Mouse (Mus musculus): Measurements from ENCODE around the gene Foxn3. TPM values are rescaled to one million over a fixed set of nuclear protein-coding genes. Genes with fewer than 3 reads are reported as not detected.

Gene Foxn3
- polyA plus RNA-seq, 1 experiment from 2014 or later = 86.3 TPM

DNA sequence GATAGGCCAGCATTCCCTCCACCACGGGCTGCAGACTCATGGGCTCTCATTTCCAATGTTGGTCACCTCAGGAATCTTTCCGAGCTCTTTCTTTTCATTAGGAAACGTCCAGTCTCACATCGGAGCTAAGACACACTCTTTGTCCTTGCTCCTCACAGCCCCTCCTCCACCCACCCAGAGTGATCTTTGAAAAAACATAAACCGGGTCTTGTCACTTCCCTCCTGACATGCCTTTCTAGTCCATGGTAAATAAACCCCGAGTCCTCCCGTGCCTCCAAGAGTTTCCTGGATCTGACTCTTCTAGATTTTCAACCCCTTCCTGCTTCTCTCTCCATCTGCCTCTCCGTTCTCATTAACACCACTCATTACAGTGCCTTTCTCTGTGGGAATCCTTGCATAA is 38.0 kb upstream of the Foxn3 start:
- ATAC-seq (ENCODE audit: low read depth) = no peak
- DNase-seq (ENCODE audit: low spot score) = no peak
- Histone ChIP-seq H3K9ac (ENCODE audit: low read depth, low read length) (no peak overlapping the region), H3K4me3 (ENCODE audit: low read depth, low read length) (no peak overlapping the region), H3K4me1 (ENCODE audit: control insufficient read depth, insufficient read depth, low read length) (peaks cover 7% of the 10 kb centered on the region; the same call in 1 of the 2 replicates), H3K27ac (replicated peaks; ENCODE audit: low read depth, low read length) (no peak overlapping the region), H3K36me3 (ENCODE audit: control insufficient read depth, insufficient read depth, low read length) (no peaks in the 10 kb centered on the region), H3K9me3 (ENCODE audit: control insufficient read depth, low read length) (no peaks in the 10 kb centered on the region), H3K4me2 (ENCODE audit: low read depth, low read length) (no peak overlapping the region), H3K27me3 (replicated peaks; ENCODE audit: control insufficient read depth, insufficient read depth, low read length) (no peaks in the 10 kb centered on the region)
- WGBS = 45% methylated on average over 8 of the region's 8 CpGs

DNA sequence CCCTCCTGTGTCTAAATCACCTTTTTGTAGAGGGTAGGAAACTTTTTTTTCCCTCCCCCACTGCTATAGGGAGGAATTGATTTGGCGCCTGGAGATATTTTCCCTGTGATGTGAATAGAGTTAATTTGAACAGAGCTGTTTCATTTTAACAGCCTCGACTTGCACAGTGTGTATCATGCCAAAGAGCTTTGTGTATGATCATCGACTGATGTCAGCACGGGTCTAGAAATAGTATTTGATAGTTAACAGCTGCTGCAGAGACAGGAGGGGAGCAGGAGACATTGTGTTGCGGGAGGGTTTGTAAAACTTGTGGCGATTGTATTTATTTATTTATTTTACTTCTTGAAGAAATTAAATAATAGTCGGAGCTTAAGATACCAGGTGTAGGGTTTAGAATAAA is 36.2 kb upstream of the Foxn3 start:
- ATAC-seq (ENCODE audit: low read depth) = peak; percentile 80; the same call in 1 of the 2 replicates

GRCm38 (mm10) chr12:99596397-99596796 is 33.0 kb upstream of the Foxn3 start:
- 98% methylated on average over 2 of the region's 2 CpGs for WGBS
- Histone ChIP-seq H3K4me2 (ENCODE audit: low read depth, low read length) (no peak overlapping the region), H3K9ac (ENCODE audit: low read depth, low read length) (no peak overlapping the region), H3K27ac (replicated peaks; ENCODE audit: low read depth, low read length) (no peak overlapping the region), H3K27me3 (replicated peaks; ENCODE audit: control insufficient read depth, insufficient read depth, low read length) (no peaks in the 10 kb centered on the region), H3K36me3 (ENCODE audit: control insufficient read depth, insufficient read depth, low read length) (no peaks in the 10 kb centered on the region), H3K9me3 (ENCODE audit: control insufficient read depth, low read length) (peaks cover 8% of the 10 kb centered on the region; the same call in 1 of the 2 replicates), H3K4me1 (ENCODE audit: control insufficient read depth, insufficient read depth, low read length) (no peaks in the 10 kb centered on the region; the same call in 1 of the 2 replicates), H3K4me3 (ENCODE audit: low read depth, low read length) (no peak overlapping the region)
- ATAC-seq (ENCODE audit: low read depth) (no peak), DNase-seq (ENCODE audit: low spot score) (no peak)

More for the DNA sequence above, 36.2 kb upstream of the Foxn3 start:
- Histone ChIP-seq H3K9me3 (ENCODE audit: control insufficient read depth, low read length) (no peaks in the 10 kb centered on the region), H3K4me2 (ENCODE audit: low read depth, low read length) (peak overlapping the region; percentile 34; the same call in 1 of the 2 replicates), H3K4me3 (ENCODE audit: low read depth, low read length) (peak overlapping the region; percentile 5; the same call in 1 of the 2 replicates), H3K4me1 (ENCODE audit: control insufficient read depth, insufficient read depth, low read length) (peaks cover 7% of the 10 kb centered on the region; the same call in 1 of the 2 replicates), H3K9ac (ENCODE audit: low read depth, low read length) (no peak overlapping the region), H3K36me3 (ENCODE audit: control insufficient read depth, insufficient read depth, low read length) (no peaks in the 10 kb centered on the region), H3K27me3 (replicated peaks; ENCODE audit: control insufficient read depth, insufficient read depth, low read length) (no peaks in the 10 kb centered on the region), H3K27ac (replicated peaks; ENCODE audit: low read depth, low read length) (no peak overlapping the region)
- peak; percentile 71 for DNase-seq (ENCODE audit: low spot score)
- 25% methylated on average over 7 of the region's 7 CpGs for WGBS

- H3K36me3 ChIP-seq (ENCODE audit: control insufficient read depth, insufficient read depth, low read length) = no peaks in the 10 kb centered on the region
- H3K27ac ChIP-seq (replicated peaks; ENCODE audit: low read depth, low read length) = no peak overlapping the region
- WGBS = 82% methylated on average over 3 of the region's 3 CpGs
- H3K9me3 ChIP-seq (ENCODE audit: control insufficient read depth, low read length) = 0 out of 2 replicates have a peak, but pooled peaks cover under 1% of the 10 kb centered on the region
- ATAC-seq (ENCODE audit: low read depth) (no peak), DNase-seq (ENCODE audit: low spot score) (no peak)
- H3K9ac ChIP-seq (ENCODE audit: low read depth, low read length) = no peak overlapping the region
- H3K4me3 ChIP-seq (ENCODE audit: low read depth, low read length) = no peak overlapping the region
- no peaks in the 10 kb centered on the region for H3K27me3 ChIP-seq (replicated peaks; ENCODE audit: control insufficient read depth, insufficient read depth, low read length)
- no peak overlapping the region for H3K4me2 ChIP-seq (ENCODE audit: low read depth, low read length)
- H3K4me1 ChIP-seq (ENCODE audit: control insufficient read depth, insufficient read depth, low read length) = no peaks in the 10 kb centered on the region
Observed at GRCm38 (mm10) chr12:99587338-99587737, 24.0 kb upstream of the Foxn3 start.

- Histone ChIP-seq H3K9ac (ENCODE audit: low read depth, low read length) (no peak overlapping the region), H3K9me3 (ENCODE audit: control insufficient read depth, low read length) (no peaks in the 10 kb centered on the region), H3K4me1 (ENCODE audit: control insufficient read depth, insufficient read depth, low read length) (no peaks in the 10 kb centered on the region), H3K4me3 (ENCODE audit: low read depth, low read length) (no peak overlapping the region), H3K27me3 (replicated peaks; ENCODE audit: control insufficient read depth, insufficient read depth, low read length) (no peaks in the 10 kb centered on the region), H3K36me3 (ENCODE audit: control insufficient read depth, insufficient read depth, low read length) (no peaks in the 10 kb centered on the region), H3K4me2 (ENCODE audit: low read depth, low read length) (no peak overlapping the region), H3K27ac (replicated peaks; ENCODE audit: low read depth, low read length) (no peak overlapping the region)
- ATAC-seq (ENCODE audit: low read depth) (no peak), DNase-seq (ENCODE audit: low spot score) (no peak)
- WGBS = 60% methylated on average over 4 of the region's 4 CpGs
Observed at GRCm38 (mm10) chr12:99579989-99580388, 16.6 kb upstream of the Foxn3 start.

GRCm38 (mm10) chr12:99576682-99577081 is 13.3 kb upstream of the Foxn3 start:
- H3K36me3 ChIP-seq (ENCODE audit: control insufficient read depth, insufficient read depth, low read length) = no peaks in the 10 kb centered on the region
- no peak overlapping the region for H3K4me3 ChIP-seq (ENCODE audit: low read depth, low read length)
- no peak for ATAC-seq (ENCODE audit: low read depth)
- DNase-seq (ENCODE audit: low spot score) = no peak
- H3K27ac ChIP-seq (replicated peaks; ENCODE audit: low read depth, low read length) = no peak overlapping the region
- H3K4me2 ChIP-seq (ENCODE audit: low read depth, low read length) = no peak overlapping the region
- no peaks in the 10 kb centered on the region for H3K9me3 ChIP-seq (ENCODE audit: control insufficient read depth, low read length)
- 65% methylated on average over 6 of the region's 6 CpGs for WGBS
- no peaks in the 10 kb centered on the region for H3K4me1 ChIP-seq (ENCODE audit: control insufficient read depth, insufficient read depth, low read length)
- no peak overlapping the region for H3K9ac ChIP-seq (ENCODE audit: low read depth, low read length)
- no peaks in the 10 kb centered on the region for H3K27me3 ChIP-seq (replicated peaks; ENCODE audit: control insufficient read depth, insufficient read depth, low read length)

- ATAC-seq (ENCODE audit: low read depth) = no peak
Observed at GRCm38 (mm10) chr12:99574299-99574698, 10.9 kb upstream of the Foxn3 start.

DNA sequence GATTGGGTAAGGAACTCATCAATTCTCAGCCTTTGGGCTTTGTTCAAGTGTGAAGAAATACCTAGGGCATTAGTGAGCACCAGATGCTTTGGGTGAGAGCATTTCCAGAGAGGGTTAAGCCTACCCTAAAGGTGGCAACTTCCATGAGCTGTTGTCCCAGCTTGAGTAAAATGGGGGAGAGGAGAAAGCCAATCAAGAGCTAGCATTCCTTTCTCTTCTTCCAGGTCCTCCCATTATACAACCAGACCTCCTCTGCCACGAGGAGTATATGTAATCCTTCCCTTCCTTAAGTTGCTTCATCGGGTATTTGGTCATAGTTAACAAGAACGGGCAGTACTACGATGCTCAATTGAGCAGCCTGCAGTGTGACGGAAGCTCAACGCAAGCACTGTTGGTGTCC is 9.7 kb upstream of the Foxn3 start:
- no peak overlapping the region for H3K4me3 ChIP-seq (ENCODE audit: low read depth, low read length)
- 89% methylated on average over 6 of the region's 6 CpGs for WGBS
- no peaks in the 10 kb centered on the region for H3K9me3 ChIP-seq (ENCODE audit: control insufficient read depth, low read length)
- H3K4me1 ChIP-seq (ENCODE audit: control insufficient read depth, insufficient read depth, low read length) = 0 out of 2 replicates have a peak, but pooled peaks cover 6% of the 10 kb centered on the region
- DNase-seq (ENCODE audit: low spot score) = no peak
- H3K4me2 ChIP-seq (ENCODE audit: low read depth, low read length) = no peak overlapping the region
- H3K27me3 ChIP-seq (replicated peaks; ENCODE audit: control insufficient read depth, insufficient read depth, low read length) = no peaks in the 10 kb centered on the region
- no peak overlapping the region for H3K9ac ChIP-seq (ENCODE audit: low read depth, low read length)
- H3K36me3 ChIP-seq (ENCODE audit: control insufficient read depth, insufficient read depth, low read length) = no peaks in the 10 kb centered on the region
- ATAC-seq (ENCODE audit: low read depth) = no peak
- no peak overlapping the region for H3K27ac ChIP-seq (replicated peaks; ENCODE audit: low read depth, low read length)

More at GRCm38 (mm10) chr12:99574299-99574698, 10.9 kb upstream of the Foxn3 start:
- H3K9me3 ChIP-seq (ENCODE audit: control insufficient read depth, low read length) = no peaks in the 10 kb centered on the region
- H3K27me3 ChIP-seq (replicated peaks; ENCODE audit: control insufficient read depth, insufficient read depth, low read length) = no peaks in the 10 kb centered on the region
- no peaks in the 10 kb centered on the region for H3K36me3 ChIP-seq (ENCODE audit: control insufficient read depth, insufficient read depth, low read length)
- H3K9ac ChIP-seq (ENCODE audit: low read depth, low read length) = no peak overlapping the region
- H3K4me2 ChIP-seq (ENCODE audit: low read depth, low read length) = 0 out of 2 replicates have a peak overlapping the region, but pooled peaks have one; percentile 16
- no peak overlapping the region for H3K4me3 ChIP-seq (ENCODE audit: low read depth, low read length)
- 0 out of 2 replicates have a peak, but pooled peaks cover 6% of the 10 kb centered on the region for H3K4me1 ChIP-seq (ENCODE audit: control insufficient read depth, insufficient read depth, low read length)
- no peak overlapping the region for H3K27ac ChIP-seq (replicated peaks; ENCODE audit: low read depth, low read length)
- DNase-seq (ENCODE audit: low spot score) = no peak
- WGBS = 52% methylated on average over 13 of the region's 13 CpGs

DNA sequence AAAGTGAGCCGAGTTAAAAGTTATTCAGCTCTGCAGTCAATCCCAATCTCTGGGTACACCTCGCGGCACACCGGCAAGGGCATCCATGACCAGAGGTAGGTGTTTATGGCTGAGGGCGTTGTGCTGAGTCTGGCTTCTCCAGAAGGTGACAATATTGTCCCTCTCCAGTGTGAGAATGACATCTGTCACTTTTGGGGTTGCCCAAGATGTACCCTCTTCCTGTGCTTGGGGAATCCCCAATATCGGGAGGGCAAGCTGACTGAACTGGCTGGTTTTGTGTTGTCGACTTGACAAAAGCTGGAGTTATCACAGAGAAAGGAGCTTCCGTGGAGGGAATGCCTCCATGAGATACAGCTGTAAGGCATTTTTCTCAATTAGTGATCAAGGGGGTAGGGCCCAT is 8.6 kb upstream of the Foxn3 start:
- Histone ChIP-seq H3K36me3 (ENCODE audit: control insufficient read depth, insufficient read depth, low read length) (no peaks in the 10 kb centered on the region), H3K27ac (replicated peaks; ENCODE audit: low read depth, low read length) (no peak overlapping the region), H3K4me3 (ENCODE audit: low read depth, low read length) (no peak overlapping the region), H3K4me2 (ENCODE audit: low read depth, low read length) (no peak overlapping the region), H3K9ac (ENCODE audit: low read depth, low read length) (no peak overlapping the region), H3K4me1 (ENCODE audit: control insufficient read depth, insufficient read depth, low read length) (0 out of 2 replicates have a peak, but pooled peaks cover 6% of the 10 kb centered on the region), H3K9me3 (ENCODE audit: control insufficient read depth, low read length) (no peaks in the 10 kb centered on the region), H3K27me3 (replicated peaks; ENCODE audit: control insufficient read depth, insufficient read depth, low read length) (no peaks in the 10 kb centered on the region)
- WGBS = 88% methylated on average over 8 of the region's 8 CpGs
- ATAC-seq (ENCODE audit: low read depth) = no peak
- DNase-seq (ENCODE audit: low spot score) = no peak

Measured in embryonic facial prominence, embryonic 14.5 days (tissue).